Mouse (Mus musculus) adrenal gland, adult 2 months (tissue): ENCODE measurements around the gene Fam19a3. TPM values are rescaled to one million over a fixed set of nuclear protein-coding genes. Genes with fewer than 3 reads are reported as not detected.
"Not testable (repeated sequence)": the region's sequence is repeated elsewhere in the genome, so short reads cannot be mapped to it uniquely, and the experiment has no call there.

Experiments
- DNase-seq: peaks from one replicate; pipeline ENCODE4 v3.0.0; 2021
- long read RNA-seq: library from polyadenylated mRNA; stranded (forward); transcript quantifications from one replicate; pipeline ENCODE4 v2.0.0, GENCODE M21; 2021
- polyA plus RNA-seq: library from polyadenylated mRNA; depleted of rRNA; stranded (reverse); fragments of >200 nt; gene quantifications from 2 replicates; pipeline ENCODE4 v1.2.3, GENCODE M21; 2012; rRNA removed
- total RNA-seq, 2 experiments: library from RNA; stranded (reverse); gene quantifications; 2 replicates each; pipeline ENCODE4 v1.2.3; 2021

Fam19a3 gene
- total RNA-seq (1 to 10 TPM in 1 of 2 experiments, under 1 TPM in 1; 0.43 to 1.3 TPM), polyA plus RNA-seq (0.46 and 2.1 TPM in 2 replicates)
- long read RNA-seq, partial matches to known transcripts, result 0 of 2 reads
- long read RNA-seq, other reads (novel, unspliced or antisense), result 2 of 2 reads

DNA sequence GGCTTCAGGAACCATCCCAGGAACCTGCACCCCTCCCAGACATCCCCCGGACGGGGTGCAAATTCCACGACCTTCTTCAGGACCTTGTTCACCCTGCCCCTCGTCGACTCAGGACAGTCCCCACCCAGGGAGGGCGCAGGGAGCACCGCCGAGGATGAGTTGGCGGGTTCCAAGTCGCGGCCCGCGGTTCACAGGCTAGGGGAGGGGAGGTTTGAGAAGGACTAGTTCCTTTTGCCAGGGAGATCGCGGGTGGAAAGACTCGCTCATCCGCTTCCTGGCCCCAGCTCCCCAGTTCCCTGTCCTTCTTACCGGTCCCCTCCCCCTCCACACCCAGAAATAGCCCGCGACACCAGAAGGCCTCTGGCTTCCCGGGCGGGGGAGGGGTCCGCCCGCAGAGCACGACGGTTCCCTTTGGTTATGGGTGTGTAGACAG, at the start of gene Fam19a3:
Gene Fam19a3 (minus strand): TSS at position 370 of the 433 bp plus-strand sequence.
- DNase-seq, result peak; percentile 52

DNA sequence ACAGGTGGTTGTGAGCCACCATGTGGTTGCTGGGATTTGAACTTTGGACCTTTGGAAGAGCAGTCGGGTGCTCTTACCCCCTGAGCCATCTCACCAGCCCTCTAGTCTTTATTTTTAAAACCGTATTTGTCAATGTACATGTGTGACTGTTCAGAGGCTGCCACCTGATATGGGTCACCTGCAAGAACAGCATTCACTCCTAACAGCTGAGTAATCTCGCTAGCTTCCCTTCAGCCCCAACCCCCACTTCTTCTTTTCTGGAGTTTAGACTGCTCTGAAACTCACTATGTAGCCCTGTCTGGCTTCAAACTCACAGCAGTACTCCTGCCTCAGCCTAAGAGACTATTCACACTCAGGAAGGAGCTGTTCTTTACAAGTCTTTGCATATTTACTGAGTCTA, 40.8 kb upstream of the Fam19a3 start:
- DNase-seq, result no peak

DNA sequence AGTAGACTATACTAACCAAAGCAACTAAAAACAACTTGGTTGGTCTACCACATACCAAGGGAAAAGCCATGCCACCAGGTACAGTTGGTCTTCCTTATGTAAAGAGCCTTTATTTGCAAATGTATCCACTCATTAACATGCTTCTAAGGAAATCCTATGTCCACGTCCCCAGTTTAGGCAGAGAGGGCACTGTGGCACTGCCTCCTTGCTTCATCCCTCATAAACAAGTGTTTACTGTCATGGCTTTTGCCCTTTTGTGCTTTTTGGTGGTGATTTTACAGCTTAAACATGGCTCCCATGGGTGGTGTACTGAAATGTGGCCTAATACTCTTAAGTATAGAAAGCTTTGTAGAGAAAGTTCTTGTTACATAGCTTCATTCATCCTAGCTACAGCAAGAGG, 38.8 kb upstream of the Fam19a3 start:
- no peak for DNase-seq

DNA sequence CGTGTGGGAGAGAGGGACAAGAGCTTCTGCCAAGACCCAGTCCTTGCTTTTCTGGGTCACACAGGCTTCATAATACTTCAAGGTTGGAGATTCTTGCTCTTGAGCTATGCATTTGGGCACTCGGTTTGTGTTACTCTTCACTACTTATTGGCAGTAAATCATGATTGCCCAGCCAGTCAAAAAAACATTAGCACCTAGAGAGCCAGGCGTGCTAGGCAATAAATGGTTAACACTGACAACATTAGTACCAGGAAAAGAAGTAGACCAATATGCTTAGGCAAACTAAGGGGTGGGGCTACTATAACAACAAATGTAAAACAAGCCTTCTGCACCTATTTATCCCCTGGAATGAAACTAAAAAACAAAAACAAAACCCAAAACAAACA, 37.1 kb upstream of the Fam19a3 start:
- DNase-seq, result no peak

DNA sequence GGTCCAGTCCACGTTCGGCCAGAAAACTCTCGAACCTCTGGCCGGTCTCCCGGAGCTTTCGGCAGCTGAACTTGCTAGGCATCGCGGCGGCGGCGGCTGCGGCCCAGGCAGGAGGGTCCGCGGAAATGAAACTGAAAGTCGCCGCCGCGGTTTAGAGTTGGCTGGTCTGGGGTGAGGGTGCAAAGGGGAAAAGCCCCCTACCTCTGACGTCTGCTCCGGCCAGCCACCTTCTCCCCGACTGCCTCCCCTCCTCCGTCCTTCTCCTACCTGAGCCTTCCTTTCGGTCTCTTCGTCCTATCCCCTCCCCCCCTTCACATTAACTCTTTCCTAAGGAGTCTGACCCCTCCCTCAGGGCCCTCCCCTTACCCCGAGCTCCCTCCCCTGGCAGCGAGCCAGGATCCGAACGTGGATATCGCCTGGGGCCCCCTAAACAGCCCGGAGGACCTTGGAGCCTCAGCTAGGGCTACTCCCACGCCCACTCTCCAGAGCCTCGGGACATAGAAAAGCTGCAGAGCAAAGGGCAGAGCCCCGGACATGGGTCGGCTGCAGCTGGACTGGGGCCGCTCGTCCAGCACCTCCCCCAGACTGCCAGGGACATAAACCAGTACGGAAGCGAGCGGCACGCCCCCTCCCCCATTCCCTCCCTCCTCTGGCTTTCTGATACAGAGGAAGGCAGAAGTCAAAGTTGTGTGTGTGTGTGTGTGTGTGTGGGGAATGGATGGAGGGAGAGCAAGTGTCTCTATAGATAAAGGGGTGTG, 36.5 kb upstream of the Fam19a3 start, which contains the start of gene Mov10:
Gene Mov10 (minus strand): TSS at position 573 of the 758 bp plus-strand sequence.
- peak; percentile 81 for DNase-seq

DNA sequence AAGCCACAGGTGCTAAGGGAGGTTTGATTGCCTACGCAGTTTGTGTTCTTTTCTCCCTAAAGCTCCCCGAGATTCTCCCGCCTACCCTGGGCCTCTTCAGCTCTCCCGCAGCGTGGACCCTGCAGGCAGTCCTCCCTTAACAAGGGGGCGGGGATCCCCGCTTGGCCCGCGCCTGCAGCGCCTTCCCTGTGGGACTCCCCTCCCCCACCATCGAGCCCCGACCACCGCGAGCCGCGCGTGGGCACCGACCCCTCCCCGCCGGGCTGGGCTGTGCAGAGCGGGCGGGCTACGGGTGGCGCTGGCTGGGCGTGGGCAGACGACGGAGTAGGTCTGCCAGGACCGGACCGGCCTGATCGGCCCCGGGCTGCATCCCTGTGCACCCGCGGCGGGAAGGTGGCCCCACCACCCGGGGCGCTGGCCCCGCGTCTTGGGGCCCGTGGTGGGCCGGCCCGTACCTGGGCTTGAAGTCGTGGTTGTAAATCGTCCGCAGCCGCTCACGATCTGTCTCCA, 35.9 kb upstream of the Fam19a3 start:
- peak; percentile 78 for DNase-seq

DNA sequence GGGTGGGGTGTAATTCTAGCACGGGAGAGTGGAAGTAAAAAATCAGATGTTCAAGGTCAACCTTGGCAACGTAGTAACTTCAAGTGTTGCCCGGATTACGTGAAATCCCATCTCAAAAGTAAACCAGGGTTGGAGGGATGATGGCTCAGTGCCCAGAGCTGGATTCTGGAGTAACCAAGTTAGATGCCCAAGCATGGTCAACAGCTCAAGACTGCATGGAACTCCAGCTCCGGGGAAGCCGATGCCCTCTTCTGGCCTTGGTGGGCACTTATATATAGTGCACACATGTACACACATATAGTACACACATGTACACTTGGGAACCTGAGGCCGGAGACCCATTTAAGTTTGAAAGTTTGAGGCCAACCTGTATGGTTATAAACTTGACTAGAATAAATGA, 34.5 kb upstream of the Fam19a3 start:
- DNase-seq, result no peak

DNA sequence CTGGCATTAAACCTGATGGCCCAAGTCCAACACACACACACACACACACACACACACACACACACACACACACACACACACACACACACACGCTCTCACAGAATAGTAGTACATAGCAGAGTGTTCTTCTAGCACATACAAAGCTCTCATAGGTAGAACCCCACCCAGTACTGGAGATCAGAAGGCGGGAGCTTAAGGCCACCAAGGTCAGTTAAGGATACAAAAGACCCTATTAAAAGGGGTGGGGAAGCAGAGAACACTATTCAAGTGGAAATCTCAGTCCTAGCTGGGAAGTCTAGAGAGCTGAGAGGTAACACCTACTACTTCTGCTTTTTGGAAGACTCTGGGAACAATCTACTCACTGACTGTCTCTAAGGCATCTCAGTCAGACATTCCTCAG, 33.7 kb upstream of the Fam19a3 start:
- DNase-seq, result no peak

DNA sequence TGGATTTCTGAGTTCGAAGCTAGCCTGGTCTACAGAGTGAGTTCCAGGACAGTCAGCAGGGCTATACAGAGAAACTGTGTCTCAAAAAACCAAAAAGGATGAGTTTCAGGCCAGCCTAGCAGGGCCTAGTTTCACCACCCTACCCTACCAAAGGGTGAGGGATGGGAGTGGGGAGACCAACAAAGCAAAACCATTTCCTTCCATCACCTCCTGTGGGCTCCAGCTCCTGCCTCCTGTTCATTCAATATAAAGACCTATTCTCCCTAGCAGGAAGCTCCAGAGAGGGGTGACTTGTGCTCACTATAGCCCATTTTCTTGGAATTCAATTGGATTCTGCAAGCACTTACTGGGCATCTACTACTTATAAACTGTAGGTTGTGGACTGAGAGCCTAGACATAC, 33.1 kb upstream of the Fam19a3 start:
- DNase-seq, result no peak

DNA sequence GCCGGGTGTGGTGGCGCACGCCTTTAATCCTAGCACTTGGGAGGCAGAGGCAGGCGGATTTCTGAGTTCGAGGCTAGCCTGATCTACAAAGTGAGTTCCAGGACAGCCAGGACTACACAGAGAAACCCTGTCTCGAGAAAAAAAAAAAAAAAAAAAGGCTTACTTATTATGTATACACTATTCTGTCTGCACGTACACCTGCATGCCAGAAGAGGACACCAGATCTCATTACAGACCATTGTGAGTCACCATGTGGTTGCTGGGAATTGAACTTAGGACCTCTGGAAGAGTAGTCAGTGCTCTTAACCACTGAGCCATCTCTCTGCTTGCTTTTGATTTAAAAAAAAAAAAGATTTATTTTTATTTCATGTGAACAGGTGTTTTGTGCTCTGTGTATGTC, 31.6 kb upstream of the Fam19a3 start:
- DNase-seq, result not testable (repeated sequence)

DNA sequence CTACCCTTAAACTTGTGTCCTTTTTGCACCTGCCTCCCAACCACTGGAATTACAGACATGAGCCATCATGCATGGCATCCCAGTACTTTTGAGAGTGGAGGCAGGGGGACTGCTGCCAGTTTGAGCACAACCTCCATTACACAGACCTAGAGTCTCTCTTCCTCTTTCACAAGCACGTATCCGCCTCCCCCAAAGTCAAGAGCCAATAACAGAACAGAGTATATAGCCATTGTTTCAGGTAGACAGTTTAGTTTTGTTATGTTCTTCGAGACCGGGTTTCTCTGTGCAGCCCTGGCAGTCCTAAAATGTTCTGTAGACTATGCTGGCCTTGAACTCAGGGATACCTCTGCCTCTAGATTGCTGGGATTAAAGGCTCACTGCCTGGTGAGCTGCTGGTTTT, 30.6 kb upstream of the Fam19a3 start:
- DNase-seq, result no peak

DNA sequence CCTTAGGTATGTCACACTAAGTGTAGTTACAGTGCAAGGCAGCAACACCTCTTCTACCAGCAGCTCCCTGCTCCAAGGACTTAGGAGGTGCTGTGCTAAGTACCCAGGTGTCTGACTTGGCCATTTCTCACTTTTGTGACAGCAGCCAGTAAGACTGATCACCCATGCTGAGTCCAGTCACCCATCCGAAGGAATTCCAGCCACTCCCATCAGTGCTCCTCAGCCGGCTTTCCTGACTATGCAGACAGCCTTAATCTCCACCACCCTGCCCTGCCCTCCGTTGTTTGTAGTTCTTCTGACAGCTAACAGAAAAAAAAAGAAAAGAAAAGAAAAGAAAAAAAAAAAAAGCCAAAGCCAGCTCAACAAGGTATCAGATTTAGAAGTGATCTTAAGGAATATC, 30.1 kb upstream of the Fam19a3 start:
- DNase-seq, result no peak

DNA sequence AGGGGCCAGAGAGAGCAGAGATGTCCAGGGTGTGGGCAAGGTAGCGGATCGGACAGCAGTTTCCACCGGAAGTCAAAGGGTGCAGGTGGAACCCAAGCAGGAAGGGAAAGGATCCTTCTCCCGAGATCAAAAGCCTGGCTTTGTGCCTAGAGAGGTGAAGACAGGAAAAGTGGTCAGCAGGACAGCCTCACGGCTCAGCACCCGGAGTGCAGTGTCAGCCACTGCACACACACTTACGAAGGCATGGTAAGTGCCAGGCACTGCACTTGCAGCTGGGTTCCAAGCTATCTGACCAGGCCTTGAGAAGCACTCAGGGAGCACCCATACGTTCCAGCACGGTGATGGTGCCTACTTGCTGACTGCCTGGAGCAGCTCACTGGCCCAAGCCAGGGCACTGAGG, 23.9 kb upstream of the Fam19a3 start:
- no peak for DNase-seq

DNA sequence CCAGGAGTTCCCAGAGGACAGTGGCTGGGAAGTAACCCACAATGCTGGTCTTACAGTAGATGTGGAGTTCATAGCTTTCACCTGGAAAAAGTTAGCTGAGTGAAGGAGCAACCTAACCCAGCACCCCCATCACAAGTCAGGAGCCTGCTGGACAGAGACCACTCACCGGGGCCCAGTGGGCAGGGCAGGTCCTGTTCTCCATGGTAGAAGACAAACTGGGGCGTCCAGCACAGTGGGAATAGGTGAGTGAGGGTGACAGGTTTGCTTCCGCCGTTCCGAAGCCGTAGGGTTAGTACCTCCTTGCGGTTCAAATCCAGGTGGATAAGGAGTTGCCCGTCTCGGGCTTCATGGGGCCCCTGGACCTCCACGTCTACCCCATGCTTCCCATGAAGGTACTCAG, 22.7 kb upstream of the Fam19a3 start:
- DNase-seq, result no peak

DNA sequence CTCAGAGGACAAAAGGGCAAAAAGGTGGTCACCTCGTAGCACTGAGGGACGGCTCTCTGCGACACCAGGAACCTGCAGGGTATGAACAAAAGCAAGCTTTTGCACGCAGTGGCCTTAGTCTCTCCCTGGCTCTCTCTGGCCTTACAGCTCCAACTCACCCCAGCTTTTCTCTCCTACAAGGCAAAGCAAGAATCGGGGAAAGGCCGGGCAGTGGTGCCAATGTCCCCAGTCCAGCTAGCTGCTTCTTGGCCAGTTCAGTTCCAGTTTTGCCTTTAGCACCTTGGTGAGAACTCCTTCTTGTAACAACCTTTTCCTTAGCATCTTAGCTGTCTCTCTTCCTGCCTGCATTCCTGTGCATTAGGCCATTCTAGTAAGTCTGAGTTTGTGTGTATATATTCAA, 19.8 kb upstream of the Fam19a3 start:
- DNase-seq, result no peak

DNA sequence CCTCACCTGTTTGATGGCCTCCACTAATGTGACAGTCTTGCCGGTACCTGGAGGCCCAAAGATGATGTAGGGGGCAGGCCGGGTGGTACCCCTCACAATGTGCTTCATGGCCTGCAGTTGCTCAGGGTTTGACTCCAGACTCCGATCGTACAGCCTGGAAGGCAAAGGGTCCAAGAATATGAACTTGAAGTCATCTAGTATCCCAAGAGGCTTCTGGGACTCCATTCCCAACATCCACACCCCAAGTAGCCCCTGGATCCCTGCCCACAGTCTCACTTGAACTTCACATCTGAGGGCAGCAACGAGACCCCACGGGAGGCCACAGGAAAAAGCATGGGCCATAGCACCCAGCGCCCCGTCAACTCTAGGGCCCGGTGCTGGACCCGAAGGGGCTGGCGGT, 19.0 kb upstream of the Fam19a3 start:
- DNase-seq, result no peak

DNA sequence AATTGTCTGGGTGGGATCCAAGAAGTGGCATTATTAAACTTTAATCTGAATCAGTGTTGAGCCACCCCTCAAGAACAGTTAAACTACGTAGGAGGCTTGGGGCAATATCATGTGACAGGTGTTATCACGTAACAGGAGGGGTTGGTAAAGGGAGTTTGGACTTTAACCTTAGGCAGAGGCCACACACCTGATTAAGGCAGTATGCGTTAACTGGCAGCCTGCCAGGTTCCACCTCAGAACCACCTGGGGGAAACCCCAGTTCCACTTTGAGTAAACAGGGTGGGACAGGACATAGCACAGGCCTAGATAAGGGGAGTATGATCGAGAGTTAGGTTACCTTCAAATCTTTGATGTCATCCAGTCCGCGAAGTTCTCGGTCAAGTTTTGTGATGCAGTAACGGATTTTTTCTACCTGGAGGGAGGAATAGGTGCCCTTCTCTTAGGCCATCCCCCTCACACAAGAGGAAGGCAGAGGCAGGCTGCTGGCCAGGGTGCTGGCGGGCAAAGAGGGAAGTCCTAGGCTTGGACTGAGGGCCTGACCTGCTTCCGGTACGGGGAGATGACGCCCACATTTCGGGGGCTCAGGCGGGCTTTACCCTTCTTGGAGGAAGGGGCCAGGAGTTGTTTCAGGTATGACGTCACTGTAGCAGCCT, 14.9 kb upstream of the Fam19a3 start:
- DNase-seq, result no peak

DNA sequence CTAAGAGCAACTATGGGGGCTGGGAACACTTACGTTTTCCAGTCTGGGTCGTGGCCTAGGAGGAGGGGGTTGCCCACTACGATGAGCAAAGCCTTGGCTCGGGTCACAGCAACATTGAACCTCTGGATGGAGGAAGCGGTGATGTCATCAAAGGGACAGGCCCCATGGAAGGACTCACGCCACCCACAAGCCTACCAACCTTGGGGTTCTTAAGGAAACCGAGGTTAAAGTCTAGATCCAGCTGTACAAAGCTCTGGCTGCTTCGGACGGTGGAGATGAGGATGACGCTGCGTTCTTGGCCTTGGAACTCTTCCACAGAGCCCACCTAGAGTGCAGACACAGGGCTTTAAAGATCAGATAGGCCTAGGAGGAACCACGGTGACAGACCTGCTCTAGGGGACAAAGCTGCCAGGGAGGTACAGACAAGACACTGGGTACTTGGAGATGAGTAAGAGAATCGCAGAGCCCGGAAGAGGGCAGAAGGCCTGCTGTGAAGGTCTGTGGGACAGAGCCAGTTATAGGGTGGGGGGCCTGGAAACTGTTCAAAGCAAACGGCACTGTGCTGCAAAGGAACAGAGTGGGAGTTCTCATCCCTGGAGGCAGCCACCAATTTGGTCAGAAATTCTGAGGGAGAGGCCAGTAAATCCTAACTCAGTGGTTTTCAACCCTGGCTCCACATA, 14.2 kb upstream of the Fam19a3 start:
- peak; percentile 65 for DNase-seq

DNA sequence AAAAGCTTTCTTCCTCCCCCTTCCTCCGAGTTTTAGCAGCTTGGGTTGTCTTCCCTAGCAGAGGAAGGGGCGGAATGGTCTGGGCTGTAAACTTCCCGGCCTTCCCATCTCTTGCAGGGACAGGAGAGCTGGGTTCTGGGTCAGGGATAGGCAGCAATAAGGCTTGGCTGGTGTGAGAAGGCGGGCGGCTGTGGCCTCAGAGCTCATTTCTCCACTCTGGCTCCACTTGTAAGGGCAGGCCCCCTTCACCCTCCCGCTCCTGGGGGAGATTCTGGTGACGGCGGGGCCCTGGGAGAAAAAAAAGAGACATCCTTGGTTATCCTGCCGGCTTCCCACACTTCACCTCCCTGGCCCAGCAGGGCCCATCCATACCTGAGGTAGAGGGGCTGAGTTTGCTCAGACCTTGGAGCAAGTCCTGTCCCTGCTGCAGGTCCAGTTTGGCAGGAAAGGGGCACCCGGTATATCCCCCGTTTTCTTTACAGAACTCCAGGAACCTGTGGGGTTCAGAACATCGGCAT, 13.4 kb upstream of the Fam19a3 start:
- DNase-seq, result no peak

DNA sequence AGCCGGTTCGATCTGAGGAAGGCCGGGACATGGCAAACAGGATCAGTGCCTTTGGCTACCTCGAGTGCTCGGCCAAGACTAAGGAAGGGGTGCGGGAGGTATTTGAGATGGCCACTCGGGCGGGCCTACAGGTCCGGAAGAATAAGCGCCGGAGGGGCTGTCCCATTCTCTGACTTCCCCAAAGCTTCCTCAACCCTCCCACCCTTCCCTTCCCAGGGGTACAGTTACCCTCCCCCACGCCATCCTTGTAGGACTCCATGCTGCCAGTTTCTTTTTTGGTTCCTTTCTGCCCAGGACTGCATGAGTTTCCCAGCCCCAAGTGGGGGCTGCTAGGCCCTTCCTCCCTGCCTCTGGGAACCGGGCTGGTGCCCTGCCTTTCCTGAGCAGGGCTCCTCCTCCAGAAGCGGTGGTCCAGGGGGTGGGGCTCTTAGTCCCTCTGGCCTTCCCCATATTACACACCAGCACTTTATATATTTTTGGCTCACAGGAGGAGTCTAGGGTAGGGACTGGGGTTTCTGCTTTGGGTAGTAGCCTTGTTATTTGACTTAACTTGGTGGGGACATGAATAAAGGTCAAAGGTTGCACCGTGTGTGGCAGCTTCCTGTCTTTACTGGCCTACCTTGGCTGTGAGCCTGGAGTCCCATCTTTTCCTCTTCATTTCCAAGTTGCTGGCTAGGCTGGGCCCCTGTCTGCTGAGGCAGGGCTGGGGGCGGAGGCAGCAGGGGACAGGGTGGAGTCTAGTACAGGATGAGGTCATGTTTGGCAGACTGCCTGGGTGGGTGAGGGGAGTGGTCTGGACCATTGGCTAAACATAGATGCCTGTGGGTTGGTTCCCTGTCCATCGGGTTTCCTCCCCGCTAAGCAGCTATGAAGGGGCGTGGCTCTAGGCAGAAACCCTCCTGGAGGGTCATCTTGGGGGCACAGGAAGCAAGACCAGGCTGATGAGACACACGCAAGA, 12.5 kb upstream of the Fam19a3 start:
- peak; percentile 92 for DNase-seq
